In the genomic region with DNA sequence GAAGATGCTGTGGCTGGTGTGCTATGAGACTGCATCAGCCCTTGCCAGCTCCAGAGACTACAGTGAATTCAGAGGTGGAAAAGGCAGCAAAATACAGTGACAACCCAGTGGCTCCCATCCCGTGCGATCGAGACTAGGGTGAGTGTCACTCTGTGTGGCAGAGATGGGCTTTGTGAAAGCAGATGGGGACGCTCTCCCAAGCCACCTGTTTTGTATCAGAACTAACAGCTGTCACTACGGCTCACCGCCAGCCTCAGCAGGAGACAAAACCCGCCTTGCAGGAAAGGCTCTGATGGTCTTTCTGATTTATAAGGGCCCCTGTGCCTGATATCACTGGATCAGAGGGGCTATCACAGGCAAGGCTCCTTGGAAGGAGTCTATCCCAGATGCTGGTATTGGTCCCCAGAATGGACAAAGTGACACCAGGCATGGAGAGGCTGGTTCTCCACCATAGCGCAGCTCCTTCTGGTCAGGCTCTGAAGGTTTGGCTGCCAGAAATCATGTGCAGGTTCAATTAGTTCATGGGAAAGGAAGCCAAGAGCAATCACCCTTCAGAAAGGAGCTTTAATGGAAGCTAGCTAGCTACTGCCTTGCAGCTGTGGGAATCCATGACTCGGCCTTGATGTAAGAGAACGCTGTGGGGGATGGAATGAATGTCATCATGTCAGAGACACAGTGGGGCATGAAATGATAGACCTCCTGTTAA, we compare ENCODE assay signal across 16 mouse cellular contexts. TPM values are rescaled to one million over a fixed set of nuclear protein-coding genes. Genes with fewer than 3 reads are reported as not detected.
A peak's percentile ranks its signal among the peaks of the same experiment; 100 is the strongest.
DNase-seq lines count a peak whose midpoint lies in the region; ATAC-seq and TF ChIP-seq lines count a peak whose summit lies in the region.
"Had no signal": no experiment of that assay in that cellular context is flagged by ENCODE, and none has a peak within 500 bp of the region (broad histone marks: within the 10 kb centered on the region; RNA-seq: fewer than 3 reads in every experiment).

No protein-coding gene starts in this region.

- H3K9me3 ChIP-seq in liver, embryonic 12.5 days (replicated peaks) = no peaks in the 10 kb centered on the region
- H3K9me3 ChIP-seq: heart, embryonic 13.5 days; limb, embryonic 12.5 days; liver, embryonic 15.5 days had no signal

- no peak overlapping the region for H3K4me3 ChIP-seq in layer of hippocampus, adult 2 months
- H3K4me3 ChIP-seq in liver, embryonic 12.5 days = no peak overlapping the region
- H3K4me3 ChIP-seq: heart, embryonic 13.5 days; limb, embryonic 12.5 days; liver, embryonic 15.5 days; myocyte had no signal

- H3K27me3 ChIP-seq in liver, embryonic 12.5 days (replicated peaks) = 0 out of 2 replicates have a peak, but pooled peaks cover 4% of the 10 kb centered on the region
- H3K27me3 ChIP-seq: heart, embryonic 13.5 days; limb, embryonic 12.5 days; liver, embryonic 15.5 days had no signal

- no peak for ATAC-seq in liver, embryonic 12.5 days
- ATAC-seq: inflammation-experienced regulatory T-cells, adult 6 months had no signal

- DNase-seq in right cerebral cortex, postnatal 10 days (ENCODE audit: low spot score in 2 of 2) = peak; percentile 53 to 56
- no peak for DNase-seq in right cerebral cortex, postnatal 36 days (ENCODE audit: low spot score in 2 of 2)
- DNase-seq in cerebellum, adult 9-10 months = peak; percentile 94
- peak; percentile 62 to 69 for DNase-seq in layer of hippocampus, adult 2 months (ENCODE audit: low spot score in 2 of 2)
- DNase-seq in gastrocnemius, adult 18-20 months (ENCODE audit: low spot score) = no peak
- no peak for DNase-seq in frontal cortex, postnatal 14 days (ENCODE audit: low spot score in 2 of 2)
- DNase-seq: adrenal gland, adult 8-10 months; embryo, embryonic 11 days; kidney, adult 9 months; right cerebral cortex, adult 18-20 months had no signal

- H3K9ac ChIP-seq in liver, embryonic 12.5 days = no peak overlapping the region
- H3K9ac ChIP-seq: heart, embryonic 13.5 days; limb, embryonic 12.5 days; liver, embryonic 15.5 days had no signal

- 66% methylated on average over 10 of the region's 10 CpGs for WGBS in liver, embryonic 12.5 days (ENCODE audit: insufficient replicate concordance)

- H3K4me1 ChIP-seq in liver, embryonic 12.5 days = no peaks in the 10 kb centered on the region
- H3K4me1 ChIP-seq: heart, embryonic 13.5 days; limb, embryonic 12.5 days; liver, embryonic 15.5 days had no signal

- TF ChIP-seq CTCF in layer of hippocampus, adult 2 months (conservative IDR thresholded peaks at IDR 0.05) = no peak

- H3K4me2 ChIP-seq in liver, embryonic 12.5 days = no peak overlapping the region
- H3K4me2 ChIP-seq: heart, embryonic 13.5 days; limb, embryonic 12.5 days; liver, embryonic 15.5 days had no signal

- peak overlapping the region; percentile 46; the same call in 1 of the 2 replicates for H3K27ac ChIP-seq in layer of hippocampus, adult 2 months
- H3K27ac ChIP-seq in liver, embryonic 12.5 days = no peak overlapping the region
- H3K27ac ChIP-seq: heart, embryonic 13.5 days; limb, embryonic 12.5 days; liver, embryonic 15.5 days had no signal

- H3K36me3 ChIP-seq in liver, embryonic 12.5 days = no peaks in the 10 kb centered on the region
- H3K36me3 ChIP-seq: heart, embryonic 13.5 days; limb, embryonic 12.5 days; liver, embryonic 15.5 days had no signal

RNA-seq across cellular contexts. Expression of a gene that starts 53.8 kb away (rescaled TPM):
- total RNA-seq in layer of hippocampus, adult 2 months (2021) = 10 to 100 TPM; 20.6 to 25.6 TPM
- 10 to 100 TPM; 20.8 to 23.0 TPM for total RNA-seq in gastrocnemius, adult 18-20 months (2021)
- 39.6 and 42.7 TPM in 2 replicates for polyA plus RNA-seq in liver, embryonic 12.5 days (2016; fragmentation: Nextera tagmentation; extraction: Ambion mirVana)

Comparison
In these comparisons a context has a peak if more than half of its experiments do, and no peak if none do; other contexts are left out.
1. DNase-seq: peak in right cerebral cortex, postnatal 10 days (2 of 2), cerebellum, adult 9-10 months (single experiment) and layer of hippocampus, adult 2 months (2 of 2); none in right cerebral cortex, postnatal 36 days (0 of 2), gastrocnemius, adult 18-20 months (single experiment) and frontal cortex, postnatal 14 days (0 of 2).